Mouse (Mus musculus): ENCODE results near the gene Mettl24. TPM values are rescaled to one million over a fixed set of nuclear protein-coding genes. Genes with fewer than 3 reads are reported as not detected.
A peak's percentile ranks its signal among the peaks of the same experiment; 100 is the strongest.
"Not testable (repeated sequence)": the region's sequence is repeated elsewhere in the genome, so short reads cannot be mapped to it uniquely, and the experiment has no call there.

The Mettl24 gene
- total RNA-seq, 2 experiments from 2014 or later: 2.5 to 2.8 TPM

- intact Hi-C loops (cut with DNase I): no loop called here
- DNase-seq (ENCODE audit: low spot score in 2 of 2): no peak
Observed at GRCm38 (mm10) chr10:40772266-40772665, 89.2 kb downstream of the Mettl24 start.

GRCm38 (mm10) chr10:40775151-40775550 is 92.1 kb downstream of the Mettl24 start:
- no peak for DNase-seq (ENCODE audit: low spot score in 2 of 2)
- intact Hi-C loops (cut with DNase I): no loop called here

- DNase-seq (ENCODE audit: low spot score in 2 of 2): no peak
- intact Hi-C loops (cut with DNase I): no loop called here
Observed at GRCm38 (mm10) chr10:40775655-40776054, 92.6 kb downstream of the Mettl24 start.

GRCm38 (mm10) chr10:40777171-40777570 is 94.1 kb downstream of the Mettl24 start:
- no peak for DNase-seq (ENCODE audit: low spot score in 2 of 2)
- intact Hi-C loops (cut with DNase I): no loop called here

- intact Hi-C loops (cut with DNase I): no loop called here
Observed at GRCm38 (mm10) chr10:40778472-40778871, 95.4 kb downstream of the Mettl24 start.

GRCm38 (mm10) chr10:40790406-40790805 is 107.3 kb downstream of the Mettl24 start:
- intact Hi-C loops (cut with DNase I): no loop called here
- no peak for DNase-seq (ENCODE audit: low spot score in 2 of 2)

More at GRCm38 (mm10) chr10:40778472-40778871, 95.4 kb downstream of the Mettl24 start:
- DNase-seq (ENCODE audit: low spot score in 2 of 2): no peak

GRCm38 (mm10) chr10:40792115-40792514 is 109.0 kb downstream of the Mettl24 start:
- intact Hi-C loops (cut with DNase I): no loop called here
- no peak for DNase-seq (ENCODE audit: low spot score in 2 of 2)

GRCm38 (mm10) chr10:40805221-40805620 is 122.1 kb downstream of the Mettl24 start:
- intact Hi-C loops (cut with DNase I): no loop called here
- DNase-seq (ENCODE audit: low spot score in 2 of 2): no peak

- DNase-seq (ENCODE audit: low spot score in 2 of 2): no peak
- intact Hi-C loops (cut with DNase I): no loop called here
Observed at GRCm38 (mm10) chr10:40806221-40806620, 123.1 kb downstream of the Mettl24 start.

- DNase-seq (ENCODE audit: low spot score in 2 of 2); intact Hi-C loops (cut with DNase I): not testable (repeated sequence)
Observed at GRCm38 (mm10) chr10:40809411-40809910, 126.4 kb downstream of the Mettl24 start.

GRCm38 (mm10) chr10:40813627-40814026 is 130.5 kb downstream of the Mettl24 start:
- intact Hi-C loops (cut with DNase I): no loop called here
- no peak for DNase-seq (ENCODE audit: low spot score in 2 of 2)

- DNase-seq (ENCODE audit: low spot score in 2 of 2): no peak
- intact Hi-C loops (cut with DNase I): no loop called here
Observed at GRCm38 (mm10) chr10:40816471-40816870, 133.4 kb downstream of the Mettl24 start.

- DNase-seq (ENCODE audit: low spot score in 2 of 2): no peak
- intact Hi-C loops (cut with DNase I): loop anchor here (5.0 kb wide), 1 partner anchor 174 kb away; no protein-coding TSS in a partner anchor
Observed at GRCm38 (mm10) chr10:40825952-40826351, 142.9 kb downstream of the Mettl24 start.

GRCm38 (mm10) chr10:40827706-40828105 is 144.6 kb downstream of the Mettl24 start:
- DNase-seq (ENCODE audit: low spot score in 2 of 2): no peak
- intact Hi-C loops (cut with DNase I): loop anchor here (5.0 kb wide), 1 partner anchor 175 kb away; no protein-coding TSS in a partner anchor

- intact Hi-C loops (cut with DNase I): loop anchor here (5.0 kb wide), 1 partner anchor 68 kb away; no protein-coding TSS in a partner anchor
- no peak for DNase-seq (ENCODE audit: low spot score in 2 of 2)
Observed at GRCm38 (mm10) chr10:40830312-40830711, 147.2 kb downstream of the Mettl24 start.

GRCm38 (mm10) chr10:40831267-40831666 is 148.2 kb downstream of the Mettl24 start:
- intact Hi-C loops (cut with DNase I): loop anchor here (5.0 kb wide), 1 partner anchor 69 kb away; no protein-coding TSS in a partner anchor
- DNase-seq (ENCODE audit: low spot score in 2 of 2): no peak

- DNase-seq (ENCODE audit: low spot score in 2 of 2): no peak
- intact Hi-C loops (cut with DNase I): loop anchor here (5.0 kb wide), 1 partner anchor 42 kb away; the partner anchor contains the start of genes Cdc40 and Wasf1
Observed at GRCm38 (mm10) chr10:40840086-40840485, 157.0 kb downstream of the Mettl24 start.

- peak; percentile 55 for DNase-seq (ENCODE audit: low spot score in 2 of 2)
- intact Hi-C loops (cut with DNase I): loop anchor here (1.0 to 5.0 kb wide), 2 partner anchors 38 to 161 kb away; partner anchors contain the start of genes Cdc40, Mettl24 and Wasf1
Observed at GRCm38 (mm10) chr10:40843841-40844240, 160.8 kb downstream of the Mettl24 start.

GRCm38 (mm10) chr10:40844546-40844945 is 161.5 kb downstream of the Mettl24 start:
- no peak for DNase-seq (ENCODE audit: low spot score in 2 of 2)
- intact Hi-C loops (cut with DNase I): loop anchor here (5.0 kb wide), 1 partner anchor 38 kb away; the partner anchor contains the start of genes Cdc40 and Wasf1

- intact Hi-C loops (cut with DNase I): no loop called here
- no peak for DNase-seq (ENCODE audit: low spot score in 2 of 2)
Observed at GRCm38 (mm10) chr10:40845626-40846025, 162.5 kb downstream of the Mettl24 start.

GRCm38 (mm10) chr10:40847176-40847874 is 164.2 kb downstream of the Mettl24 start:
- DNase-seq (ENCODE audit: low spot score in 2 of 2): no peak
- intact Hi-C loops (cut with DNase I): no loop called here

Data from left cerebral cortex, postnatal 36 days (tissue).